Mouse (Mus musculus): ENCODE data around the gene Tenm4. TPM values are rescaled to one million over a fixed set of nuclear protein-coding genes. Genes with fewer than 3 reads are reported as not detected.

Gene Tenm4
- total and polyA plus RNA-seq, 3 experiments, result 9.2 to 15.2 TPM; not detected in 1

- no peak overlapping the region for H3K4me3 ChIP-seq (ENCODE audit: control insufficient read depth in 1 of 2, insufficient read depth in 1 of 2, low read depth in 2 of 2, low read length in 2 of 2)
- TF ChIP-seq MEF2A (IDR thresholded peaks at IDR 0.05; ENCODE audit: extremely low read depth, insufficient replicate concordance, low read depth, low read length, poor library complexity, severe bottlenecking), result no peak
- no peak for TF ChIP-seq MYC (IDR thresholded peaks at IDR 0.05; ENCODE audit: low read depth, low read length)
- no peak for TF ChIP-seq ZNF384 (IDR thresholded peaks at IDR 0.05; ENCODE audit: low read depth, low read length)
- TF ChIP-seq POLR2AphosphoS5 (IDR thresholded peaks at IDR 0.05; ENCODE audit: borderline replicate concordance, low read depth, low read length), result no peak
- no peak for TF ChIP-seq USF1 (IDR thresholded peaks at IDR 0.05; ENCODE audit: low read depth, low read length)
- no peak for TF ChIP-seq JUND (IDR thresholded peaks at IDR 0.05; ENCODE audit: low read depth, low read length)
- no peak for TF ChIP-seq ZMIZ1 (IDR thresholded peaks at IDR 0.05; ENCODE audit: low read depth, low read length)
- no peak for TF ChIP-seq RCOR1 (IDR thresholded peaks at IDR 0.05; ENCODE audit: low read depth, low read length)
- TF ChIP-seq BHLHE40 (IDR thresholded peaks at IDR 0.05; ENCODE audit: borderline replicate concordance, low read depth, low read length), result no peak
- TF ChIP-seq KAT2A (conservative IDR thresholded peaks at IDR 0.05; ENCODE audit: low read depth, low read length), result no peak
- TF ChIP-seq ZKSCAN1 (IDR thresholded peaks at IDR 0.05; ENCODE audit: low read depth, low read length), result no peak
- no peak for TF ChIP-seq ETS1 (IDR thresholded peaks at IDR 0.05; ENCODE audit: low read depth, low read length)
- no peak for TF ChIP-seq GABPA (IDR thresholded peaks at IDR 0.05; ENCODE audit: low read depth, low read length)
- no peak for TF ChIP-seq EP300 (IDR thresholded peaks at IDR 0.05; ENCODE audit: low read depth in 1 of 2, low read length in 2 of 2)
- no peaks in the 10 kb centered on the region for H3K36me3 ChIP-seq (ENCODE audit: control insufficient read depth in 1 of 2, insufficient read depth in 2 of 2, low read length in 2 of 2)
- H3K4me1 ChIP-seq (ENCODE audit: control insufficient read depth in 1 of 2, insufficient read depth in 2 of 2, low read length in 2 of 2), result no peaks in the 10 kb centered on the region
- H3K27ac ChIP-seq (ENCODE audit: control insufficient read depth, low read depth, low read length), result no peak overlapping the region
- 0 out of 4 replicates have a peak, but pooled peaks cover 0 to 2% of the 10 kb centered on the region in 2 experiments for H3K27me3 ChIP-seq (ENCODE audit: control insufficient read depth in 1 of 2, insufficient read depth in 2 of 2, low read length in 2 of 2)
- H3K9ac ChIP-seq (ENCODE audit: control insufficient read depth, low read depth, low read length, poor library complexity, severe bottlenecking), result no peak overlapping the region
- DNase-seq (ENCODE audit: low read depth, low spot score), result no peak
- no peaks in the 10 kb centered on the region for H3K9me3 ChIP-seq (replicated peaks; ENCODE audit: insufficient read depth, low read length)
- no peaks in the 10 kb centered on the region for H3K79me2 ChIP-seq (ENCODE audit: control insufficient read depth, insufficient read depth, low read length, poor library complexity)
Measured at GRCm38 (mm10) chr7:96572995-96573394, 401.9 kb downstream of the Tenm4 start.

GRCm38 (mm10) chr7:96575202-96575650 lies 404.2 kb downstream of the Tenm4 start:
- no peaks in the 10 kb centered on the region for H3K79me2 ChIP-seq (ENCODE audit: control insufficient read depth, insufficient read depth, low read length, poor library complexity)
- no peaks in the 10 kb centered on the region for H3K9me3 ChIP-seq (replicated peaks; ENCODE audit: insufficient read depth, low read length)
- TF ChIP-seq MXI1 (IDR thresholded peaks at IDR 0.05; ENCODE audit: low read depth, low read length) (no peak), MYB (IDR thresholded peaks at IDR 0.05; ENCODE audit: low read depth, low read length) (no peak), ZNF384 (IDR thresholded peaks at IDR 0.05; ENCODE audit: low read depth, low read length) (no peak), JUND (IDR thresholded peaks at IDR 0.05; ENCODE audit: low read depth, low read length) (no peak), SIN3A (IDR thresholded peaks at IDR 0.05; ENCODE audit: low read length) (no peak), ZC3H11A (IDR thresholded peaks at IDR 0.05; ENCODE audit: low read depth, low read length) (no peak), NRF1 (IDR thresholded peaks at IDR 0.05; ENCODE audit: insufficient read depth, low read depth, low read length, poor library complexity, severe bottlenecking) (no peak), MEF2A (IDR thresholded peaks at IDR 0.05; ENCODE audit: extremely low read depth, insufficient replicate concordance, low read depth, low read length, poor library complexity, severe bottlenecking) (no peak)
- no peak overlapping the region for H3K27ac ChIP-seq (ENCODE audit: control insufficient read depth, low read depth, low read length)
- H3K36me3 ChIP-seq (ENCODE audit: control insufficient read depth in 1 of 2, insufficient read depth in 2 of 2, low read length in 2 of 2), result no peaks in the 10 kb centered on the region
- no peaks in the 10 kb centered on the region for H3K4me1 ChIP-seq (ENCODE audit: control insufficient read depth in 1 of 2, insufficient read depth in 2 of 2, low read length in 2 of 2)
- no peak overlapping the region for H3K4me3 ChIP-seq (ENCODE audit: control insufficient read depth in 1 of 2, insufficient read depth in 1 of 2, low read depth in 2 of 2, low read length in 2 of 2)
- DNase-seq (ENCODE audit: low read depth, low spot score), result no peak
- no peak overlapping the region for H3K9ac ChIP-seq (ENCODE audit: control insufficient read depth, low read depth, low read length, poor library complexity, severe bottlenecking)
- no peaks in the 10 kb centered on the region; a peak in 1 of 4 replicates for H3K27me3 ChIP-seq (ENCODE audit: control insufficient read depth in 1 of 2, insufficient read depth in 2 of 2, low read length in 2 of 2)
